Mouse (Mus musculus): ENCODE measurements at regions not wholly inside any gene's neighbourhood (a gene's known extent, or its start where the extent isn't known, plus 50 kb on each side); places are given as distances from the start of the nearest gene placed in this dataset.
"Not testable (repeated sequence)": the region's sequence is repeated elsewhere in the genome, so short reads cannot be mapped to it uniquely, and the experiment has no call there.

GRCm38 (mm10) chr11:24296893-24297624, 219.2 kb downstream of the Bcl11a start:
- peak; percentile 35 for DNase-seq (ENCODE audit: low read depth, low spot score)

- no peak for DNase-seq (ENCODE audit: low read depth, low spot score)
These were observed 219.9 kb downstream of the Bcl11a start for GRCm38 (mm10) chr11:24297763-24298162.

GRCm38 (mm10) chr11:24300351-24300750, 222.5 kb downstream of the Bcl11a start:
- DNase-seq (ENCODE audit: low read depth, low spot score), result no peak

GRCm38 (mm10) chr11:24301201-24301600, 223.3 kb downstream of the Bcl11a start:
- no peak for DNase-seq (ENCODE audit: low read depth, low spot score)

GRCm38 (mm10) chr11:24305145-24305553, 227.3 kb downstream of the Bcl11a start:
- DNase-seq (ENCODE audit: low read depth, low spot score), result peak; percentile 55

GRCm38 (mm10) chr11:24305691-24306090, 227.8 kb downstream of the Bcl11a start:
- DNase-seq (ENCODE audit: low read depth, low spot score), result peak; percentile 38

- no peak for DNase-seq (ENCODE audit: low read depth, low spot score)
These were observed 228.2 kb downstream of the Bcl11a start for GRCm38 (mm10) chr11:24306101-24306500.

GRCm38 (mm10) chr11:24307601-24308252, 229.9 kb downstream of the Bcl11a start:
- DNase-seq (ENCODE audit: low read depth, low spot score), result peak; percentile 56

GRCm38 (mm10) chr11:24308253-24308633, 230.4 kb downstream of the Bcl11a start:
- DNase-seq (ENCODE audit: low read depth, low spot score), result no peak

- DNase-seq (ENCODE audit: low read depth, low spot score), result no peak
These were observed 236.2 kb downstream of the Bcl11a start for GRCm38 (mm10) chr11:24314046-24314445.

- no peak for DNase-seq (ENCODE audit: low read depth, low spot score)
These were observed 237.7 kb downstream of the Bcl11a start for GRCm38 (mm10) chr11:24315582-24315981.

- DNase-seq (ENCODE audit: low read depth, low spot score), result no peak
These were observed 238.3 kb downstream of the Bcl11a start for GRCm38 (mm10) chr11:24316198-24316597.

- no peak for DNase-seq (ENCODE audit: low read depth, low spot score)
These were observed 240.3 kb downstream of the Bcl11a start for GRCm38 (mm10) chr11:24317989-24318735.

- no peak for DNase-seq (ENCODE audit: low read depth, low spot score)
These were observed 241.4 kb downstream of the Bcl11a start for GRCm38 (mm10) chr11:24319222-24319621.

GRCm38 (mm10) chr11:24322412-24322811, 244.6 kb downstream of the Bcl11a start:
- not testable (repeated sequence) for DNase-seq (ENCODE audit: low read depth, low spot score)

GRCm38 (mm10) chr11:24328481-24328880, 250.6 kb downstream of the Bcl11a start:
- no peak for DNase-seq (ENCODE audit: low read depth, low spot score)

GRCm38 (mm10) chr11:24330366-24331124, 252.7 kb downstream of the Bcl11a start:
- DNase-seq (ENCODE audit: low read depth, low spot score), result no peak

- no peak for DNase-seq (ENCODE audit: low read depth, low spot score)
These were observed 254.4 kb downstream of the Bcl11a start for GRCm38 (mm10) chr11:24332241-24332640.

GRCm38 (mm10) chr11:24333111-24333510, 255.3 kb downstream of the Bcl11a start:
- DNase-seq (ENCODE audit: low read depth, low spot score), result no peak

- DNase-seq (ENCODE audit: low read depth, low spot score), result no peak
These were observed 257.4 kb downstream of the Bcl11a start for GRCm38 (mm10) chr11:24335256-24335655.

- DNase-seq (ENCODE audit: low read depth, low spot score), result no peak
These were observed 260.3 kb downstream of the Bcl11a start for GRCm38 (mm10) chr11:24338111-24338510.

- no peak for DNase-seq (ENCODE audit: low read depth, low spot score)
These were observed 261.2 kb downstream of the Bcl11a start for GRCm38 (mm10) chr11:24339061-24339460.
